Mouse (Mus musculus): Measurements from ENCODE around the gene M1ap.

DNA sequence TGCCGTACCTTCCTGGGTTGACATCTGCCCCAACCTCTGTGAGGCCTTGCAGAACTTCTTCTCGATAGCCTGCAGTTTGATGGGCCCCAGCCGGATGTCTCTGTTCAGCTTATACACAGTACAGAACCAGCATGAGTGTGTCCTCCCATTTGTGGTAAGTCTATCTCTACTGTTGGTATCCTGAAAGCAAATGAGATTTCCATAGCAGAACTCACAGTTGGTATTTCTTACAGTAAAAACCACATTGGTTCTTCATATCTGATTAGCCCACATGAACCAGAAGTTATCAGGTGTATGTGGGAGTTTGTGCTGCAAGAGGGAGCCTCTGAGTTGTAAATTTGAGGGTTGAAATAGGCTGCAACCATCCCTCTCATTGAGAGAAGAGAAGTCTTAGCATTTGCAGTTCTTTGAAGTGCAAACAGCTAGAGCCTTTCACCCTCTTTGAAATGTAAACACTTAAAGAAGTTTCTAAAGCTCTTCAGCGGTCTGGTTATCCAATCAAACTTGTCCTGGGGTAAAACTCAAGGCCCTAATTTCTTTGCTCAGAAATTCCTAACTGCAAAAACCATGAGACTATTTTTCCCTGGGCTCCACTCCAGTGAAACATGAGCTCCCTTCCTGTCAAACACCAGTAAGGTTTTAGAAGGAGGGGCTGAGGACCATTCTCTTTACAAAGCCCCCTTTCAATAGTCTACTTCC, 10.0 kb downstream of the M1ap start:
- TF ChIP-seq GATA1 (IDR thresholded peaks at IDR 0.05; ENCODE audit: borderline replicate concordance, low read length) (no peak), FLI1 (IDR thresholded peaks at IDR 0.05; ENCODE audit: low read length) (no peak)
